Mouse (Mus musculus) retina, postnatal 7 days (tissue): ENCODE measurements around the gene Stim2.

Experiments
- DNase-seq: peaks from one replicate; pipeline ENCODE4 v3.0.0-alpha.2; 2012; ENCODE audit warnings: low read depth, low spot score

Gene Stim2

DNA sequence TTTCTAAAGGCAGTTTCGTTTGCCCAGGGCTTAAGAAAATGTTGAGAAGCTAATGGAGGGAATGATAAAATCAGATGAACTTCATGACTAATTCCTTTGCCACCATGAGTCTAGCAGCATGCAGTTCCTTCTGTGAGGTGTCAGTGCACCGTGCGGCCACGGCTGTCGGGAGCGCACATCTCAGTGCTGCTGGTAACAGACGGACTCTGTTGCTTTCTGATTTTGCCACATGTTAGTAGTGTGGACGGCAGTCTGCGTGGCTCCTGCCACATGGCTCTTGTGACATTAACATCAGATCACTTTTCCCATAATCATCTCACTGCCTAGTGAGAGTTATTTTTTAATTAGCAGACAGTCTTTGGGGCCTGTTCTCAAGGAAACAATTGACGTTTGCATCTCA is 118.2 kb downstream of the Stim2 start:
- DNase-seq = no peak

DNA sequence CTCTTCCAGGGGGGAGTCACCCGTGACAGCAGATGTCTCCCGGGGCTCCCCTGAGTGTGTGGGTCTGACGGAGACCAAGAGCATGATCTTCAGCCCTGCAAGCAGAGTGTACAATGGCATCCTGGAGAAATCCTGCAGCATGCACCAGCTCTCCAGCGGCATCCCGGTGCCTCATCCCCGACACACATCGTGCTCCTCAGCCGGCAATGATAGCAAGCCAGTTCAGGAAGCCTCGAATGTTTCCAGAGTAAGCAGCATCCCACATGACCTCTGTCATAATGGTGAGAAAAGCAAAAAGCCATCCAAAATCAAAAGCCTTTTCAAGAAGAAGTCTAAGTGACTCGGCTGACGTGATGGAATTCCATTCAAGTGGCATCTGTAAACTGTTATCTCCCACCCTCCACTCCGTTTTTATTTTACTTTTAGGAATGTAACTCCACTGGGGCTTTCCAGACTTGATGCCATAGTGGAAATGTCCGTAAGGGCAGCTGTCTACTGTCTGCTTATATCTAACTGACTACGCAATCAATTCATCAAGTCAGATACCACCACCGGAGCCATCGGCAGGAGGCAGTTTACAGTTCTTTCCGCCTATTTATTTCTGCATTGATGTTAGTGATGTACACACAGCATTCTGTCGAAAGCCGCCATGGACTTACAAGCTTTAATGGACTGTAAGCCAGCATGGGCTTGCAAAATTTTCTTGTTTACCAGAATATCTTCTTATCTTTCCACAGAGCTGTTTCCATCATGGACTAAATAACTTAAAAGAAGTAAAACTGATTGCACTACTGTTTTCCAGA is 120.3 kb downstream of the Stim2 start:
- DNase-seq = no peak

DNA sequence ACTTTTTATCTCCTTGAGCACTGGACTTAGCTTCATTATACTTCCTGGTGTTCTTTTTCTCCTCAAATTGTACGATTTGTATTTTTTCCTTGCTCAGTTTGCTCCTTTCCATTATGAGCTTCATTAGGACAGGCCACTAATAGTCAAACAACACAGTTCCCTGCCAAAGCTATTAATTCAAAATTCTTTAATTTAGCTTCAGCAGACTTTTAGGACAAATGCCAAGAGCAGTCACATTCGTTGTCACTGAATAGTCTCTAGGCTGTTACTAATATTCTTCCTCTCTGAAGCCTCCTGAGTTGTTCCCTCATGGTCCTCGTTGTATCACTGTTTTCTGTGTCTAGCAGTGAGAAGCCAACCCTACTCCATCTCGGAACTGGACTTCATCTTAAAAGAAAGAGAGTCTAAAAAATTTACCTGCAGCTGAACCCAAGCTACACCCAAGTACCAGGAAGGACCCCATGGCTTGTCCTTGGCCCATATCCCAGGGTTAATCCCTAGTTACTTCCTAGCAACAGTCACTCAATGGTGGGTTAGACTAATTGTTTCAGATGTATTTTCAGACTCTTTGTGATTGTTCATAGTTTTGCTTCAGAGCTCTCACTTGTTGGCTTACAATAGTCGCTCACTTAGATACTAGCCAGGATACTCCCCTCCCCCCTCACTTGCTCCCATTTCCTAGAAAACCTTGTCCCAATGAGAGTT is 149.9 kb downstream of the Stim2 start:
- DNase-seq = no peak

DNA sequence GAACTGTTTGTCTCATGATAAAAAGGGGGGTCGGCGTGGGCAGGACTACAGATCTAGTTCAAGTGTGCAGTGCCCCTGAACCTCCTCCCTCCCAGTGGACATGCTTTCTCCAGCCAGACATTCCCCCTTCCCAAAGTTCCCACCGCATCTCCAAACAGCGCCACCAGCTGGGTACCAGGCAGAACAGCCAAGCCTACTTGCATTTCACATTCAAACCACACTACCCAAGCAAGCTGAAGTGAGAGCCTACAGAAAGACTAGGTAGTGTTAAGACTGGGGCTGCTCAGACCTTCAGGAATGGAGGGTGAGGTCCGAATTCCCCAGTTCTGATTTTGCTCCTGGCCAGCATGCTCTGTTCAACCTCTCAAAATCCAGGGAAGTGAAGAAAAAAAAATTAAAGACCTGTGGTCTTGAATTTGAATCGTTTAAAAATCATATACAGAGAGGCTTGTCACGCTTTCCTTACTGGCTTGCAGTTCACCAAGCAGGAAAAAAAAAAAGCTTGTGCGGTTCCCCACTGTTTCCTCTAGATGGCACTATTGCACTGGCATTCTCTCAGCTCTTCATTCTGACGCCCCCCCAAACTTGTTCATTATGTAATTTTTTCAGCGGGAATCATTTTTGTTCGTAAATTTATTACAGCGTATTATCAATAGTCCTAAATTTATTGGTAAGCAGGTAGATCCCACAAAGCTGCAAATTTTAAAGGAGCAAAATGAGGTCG is 156.4 kb downstream of the Stim2 start:
- peak; percentile 57 for DNase-seq

DNA sequence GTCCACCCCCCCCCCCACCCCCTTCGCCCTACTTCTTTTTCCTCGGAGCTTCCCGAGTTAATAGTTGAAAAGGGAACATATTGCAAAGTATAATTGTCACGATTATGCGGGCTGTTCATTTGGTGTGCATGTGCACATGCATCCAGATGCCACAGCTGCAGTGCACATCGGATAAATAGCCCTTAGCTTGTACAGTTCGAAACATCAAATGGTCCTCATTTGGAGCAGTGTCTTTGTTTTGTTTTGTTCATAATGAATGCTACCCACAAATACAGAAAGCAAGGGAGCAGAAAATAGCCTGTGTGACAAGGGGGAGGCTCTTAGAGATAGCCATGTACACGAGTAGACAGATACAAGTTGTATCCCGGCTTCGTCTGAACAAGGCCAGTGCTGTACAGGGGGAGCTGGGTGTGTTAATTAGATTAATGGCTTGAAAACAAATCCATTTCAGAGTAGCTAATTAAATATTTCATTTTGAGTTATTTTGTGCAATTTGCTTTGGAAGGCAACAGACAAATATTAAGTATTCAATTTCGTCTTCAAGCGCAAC is 157.0 kb downstream of the Stim2 start:
- peak; percentile 13 for DNase-seq

DNA sequence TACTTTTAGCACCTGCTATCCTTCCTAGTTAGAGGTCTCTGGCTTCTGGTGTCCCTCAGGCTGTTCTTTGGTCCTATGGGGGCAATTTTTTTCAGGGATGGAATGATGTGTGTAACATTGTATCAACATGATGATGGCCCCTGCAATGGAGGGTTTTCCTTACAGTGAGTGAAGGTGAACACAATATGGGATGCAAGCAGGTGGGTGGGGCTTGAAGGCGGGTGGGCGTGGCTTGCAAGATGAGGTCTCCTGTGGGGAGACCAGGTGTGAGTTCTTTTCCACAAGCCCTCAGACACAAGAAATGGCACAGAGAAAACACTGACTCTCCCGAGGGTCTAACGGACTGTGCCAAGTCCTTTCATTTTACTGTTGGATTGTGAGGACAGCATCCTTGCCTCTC is 157.6 kb downstream of the Stim2 start:
- DNase-seq = no peak

DNA sequence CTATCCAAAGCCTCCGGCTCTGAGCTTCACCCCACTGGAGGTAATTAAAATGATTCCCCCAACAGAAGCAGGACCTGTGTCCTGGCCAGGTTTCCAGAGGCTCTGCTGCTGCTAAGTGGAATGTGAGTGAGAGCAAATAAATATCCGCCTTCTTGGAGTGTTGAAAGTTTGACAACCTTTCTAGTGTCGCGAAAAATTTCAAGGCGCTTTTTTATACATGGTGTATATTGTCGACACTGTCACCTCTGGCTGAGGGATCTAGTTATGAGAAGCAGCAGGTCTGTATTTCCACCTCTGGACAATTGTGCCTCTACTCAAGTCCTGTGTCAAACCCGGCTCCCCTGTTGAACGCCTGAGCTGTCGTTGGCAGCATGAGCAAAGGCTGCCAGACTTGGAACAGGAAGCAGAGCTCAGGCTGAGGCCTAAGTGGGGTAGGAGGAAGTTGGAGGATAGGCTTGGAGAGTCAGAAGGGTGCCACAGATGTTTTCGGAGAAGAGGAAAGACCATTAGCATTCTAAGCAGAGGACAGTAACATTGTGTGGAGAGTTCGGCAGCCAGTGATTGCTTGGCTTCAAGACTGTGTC is 158.7 kb downstream of the Stim2 start:
- DNase-seq = no peak

DNA sequence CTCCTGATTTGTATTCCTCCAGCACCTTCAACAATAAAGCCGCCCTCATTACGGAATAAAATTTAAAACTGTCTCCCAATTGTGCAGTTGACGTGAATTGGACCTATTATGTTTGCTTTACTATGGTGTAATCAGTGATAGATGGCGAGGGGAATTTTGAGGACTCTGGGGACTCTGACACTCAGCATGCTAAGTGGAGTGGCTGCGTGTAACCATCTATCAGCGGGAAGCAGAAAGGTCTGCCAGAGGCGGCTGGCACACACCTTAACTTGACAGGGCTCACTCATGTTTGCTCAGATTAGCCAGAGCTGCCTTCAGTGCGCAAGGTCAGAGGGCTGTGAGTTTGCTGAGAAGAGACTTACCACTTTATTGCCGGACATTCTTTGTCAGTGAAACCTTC is 159.9 kb downstream of the Stim2 start:
- DNase-seq = no peak

DNA sequence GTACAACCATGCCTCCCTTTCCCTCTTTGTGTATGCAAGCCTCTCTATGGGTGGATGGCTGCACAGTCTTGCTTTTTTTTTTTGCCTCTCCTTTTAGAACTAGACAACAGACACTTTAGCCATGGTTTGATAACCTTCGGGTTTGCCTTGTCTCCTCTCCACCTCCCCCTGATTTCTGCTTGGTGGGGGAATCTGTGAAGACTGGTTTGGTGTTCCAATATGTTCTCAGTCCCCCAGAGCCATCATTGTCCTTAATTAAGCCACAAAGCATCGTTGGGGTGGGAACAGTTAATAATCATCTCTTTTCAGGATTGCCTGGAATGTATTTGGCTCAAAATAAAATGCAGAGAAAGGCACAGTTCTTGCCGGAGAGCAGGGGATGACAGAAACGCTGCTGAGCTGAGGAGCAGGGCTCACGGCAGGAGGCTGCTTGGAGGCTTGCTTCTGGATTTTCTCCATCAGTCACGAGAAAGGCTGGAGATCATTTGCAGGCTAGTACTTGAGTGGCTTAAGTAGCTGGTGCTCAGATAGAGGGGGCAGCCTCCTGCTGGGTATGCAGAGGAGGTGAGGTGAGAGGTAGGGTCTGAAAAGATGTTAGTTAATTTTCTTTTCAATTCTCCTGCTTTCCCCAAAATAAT is 161.0 kb downstream of the Stim2 start:
- DNase-seq = no peak

DNA sequence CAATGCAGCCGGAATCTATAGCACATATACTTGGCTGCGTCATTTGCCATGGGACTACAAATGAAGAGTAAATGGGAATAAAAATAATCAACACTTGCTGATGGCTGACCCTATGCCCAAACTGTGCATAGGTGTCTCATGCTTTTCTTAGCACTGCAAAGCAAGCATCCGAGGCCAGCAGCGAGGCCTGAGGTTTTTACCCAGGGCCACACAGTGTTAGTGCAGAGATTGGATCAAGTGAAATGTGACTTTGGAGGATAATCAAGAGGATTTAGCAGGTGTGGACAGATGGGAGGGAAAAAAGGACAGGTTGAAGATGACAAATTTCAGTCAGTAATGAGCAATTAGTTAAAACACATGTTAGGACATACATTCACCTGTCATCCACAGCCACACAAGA is 162.3 kb downstream of the Stim2 start:
- DNase-seq = no peak

DNA sequence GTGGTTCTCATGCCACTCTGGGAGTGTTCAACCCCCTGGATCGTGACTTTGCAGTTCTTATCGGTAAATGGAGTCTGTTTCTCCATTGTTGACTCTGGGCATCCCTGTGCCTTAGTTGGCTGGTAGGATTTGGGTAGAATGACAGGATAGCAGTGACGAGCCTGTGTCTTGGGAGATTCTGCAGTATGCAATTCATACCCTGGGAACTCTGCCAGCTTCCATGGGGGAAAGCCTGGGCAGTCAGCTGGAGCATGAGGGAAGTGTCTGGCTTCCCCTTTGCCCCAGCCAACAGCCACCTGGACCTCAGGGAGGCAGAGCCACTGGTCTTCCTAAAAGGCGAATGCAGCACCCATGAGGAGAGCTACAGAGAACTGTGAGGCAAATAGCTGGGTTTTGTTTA is 165.6 kb downstream of the Stim2 start:
- DNase-seq = no peak
